In genomic region chr9:75435918-75436317, GRCm38 (mm10) we compare ENCODE assay signal across 8 mouse cellular contexts. TPM values are rescaled to one million over a fixed set of nuclear protein-coding genes. Genes with fewer than 3 reads are reported as not detected.
A peak's percentile ranks its signal among the peaks of the same experiment; 100 is the strongest.
DNase-seq lines count a peak whose midpoint lies in the region; ATAC-seq and TF ChIP-seq lines count a peak whose summit lies in the region.

No protein-coding gene starts in this region.

- no peak overlapping the region for H3K4me2 ChIP-seq in hindbrain, embryonic 13.5 days
- H3K4me2 ChIP-seq in intestine, embryonic 14.5 days (ENCODE audit: low read length), result peak overlapping the region; percentile 14

- intact Hi-C loops in gastrocnemius, postnatal 14 days (cut with DNase I; ENCODE audit: low total_unique reads), result no loop called here
- intact Hi-C loops in left cerebral cortex, postnatal 36 days (cut with DNase I), result no loop called here

- H3K4me1 ChIP-seq in hindbrain, embryonic 10.5 days (replicated peaks), result peaks cover 28% of the 10 kb centered on the region
- no peaks in the 10 kb centered on the region; the same call in 1 of the 2 replicates for H3K4me1 ChIP-seq in hindbrain, embryonic 13.5 days (replicated peaks)
- no peaks in the 10 kb centered on the region for H3K4me1 ChIP-seq in cortical plate, adult 2 months (ENCODE audit: control insufficient read depth, insufficient read depth, low read length)
- no peaks in the 10 kb centered on the region; the same call in none of the 2 replicates for H3K4me1 ChIP-seq in intestine, embryonic 14.5 days (replicated peaks; ENCODE audit: control insufficient read depth, insufficient read depth, low read length)

- WGBS in hindbrain, embryonic 10.5 days, result 3% methylated on average over 12 of the region's 12 CpGs
- WGBS in hindbrain, embryonic 13.5 days, result 5% methylated on average over 12 of the region's 12 CpGs
- WGBS in intestine, embryonic 14.5 days, result 8% methylated on average over 12 of the region's 12 CpGs

- H3K36me3 ChIP-seq in hindbrain, embryonic 10.5 days, result no peaks in the 10 kb centered on the region
- no peaks in the 10 kb centered on the region for H3K36me3 ChIP-seq in hindbrain, embryonic 13.5 days
- H3K36me3 ChIP-seq in intestine, embryonic 14.5 days (ENCODE audit: control insufficient read depth, insufficient read depth, low read length), result no peaks in the 10 kb centered on the region

- no peak overlapping the region for H3K9ac ChIP-seq in hindbrain, embryonic 13.5 days
- H3K9ac ChIP-seq in intestine, embryonic 14.5 days (ENCODE audit: low read length), result no peak overlapping the region

- no peak for TF ChIP-seq POLR2A in cortical plate, adult 2 months (IDR thresholded peaks at IDR 0.05; ENCODE audit: extremely low read depth, insufficient read depth, low read length)

- DNase-seq in hindbrain, embryonic 10.5 days (ENCODE audit: low spot score), result peak; percentile 87
- DNase-seq in gastrocnemius, postnatal 14 days, result peak; percentile 90
- DNase-seq in intestine, embryonic 14.5 days (ENCODE audit: low spot score), result peak; percentile 59
- peak; percentile 24 to 37 for DNase-seq in left cerebral cortex, postnatal 36 days (ENCODE audit: low spot score in 2 of 2)
- peak; percentile 85 for DNase-seq in mesoderm, embryonic 11.5 days (ENCODE audit: low read depth, low spot score)
- DNase-seq in right cerebral cortex, postnatal 4 days, result peak; percentile 21

- no peaks in the 10 kb centered on the region for H3K27me3 ChIP-seq in hindbrain, embryonic 10.5 days (ENCODE audit: insufficient read depth, poor library complexity, severe bottlenecking)
- no peaks in the 10 kb centered on the region for H3K27me3 ChIP-seq in hindbrain, embryonic 13.5 days
- no peaks in the 10 kb centered on the region for H3K27me3 ChIP-seq in intestine, embryonic 14.5 days (replicated peaks; ENCODE audit: control insufficient read depth, insufficient read depth, low read length)

- TF ChIP-seq CTCF in cortical plate, adult 2 months (IDR thresholded peaks at IDR 0.05; ENCODE audit: extremely low read depth, insufficient read depth, low read length), result no peak

- peak overlapping the region; percentile 85 for H3K27ac ChIP-seq in hindbrain, embryonic 10.5 days
- no peak overlapping the region for H3K27ac ChIP-seq in hindbrain, embryonic 13.5 days
- 0 out of 2 replicates have a peak overlapping the region, but pooled peaks have one; percentile 19 for H3K27ac ChIP-seq in cortical plate, adult 2 months (ENCODE audit: insufficient read depth, low read length)
- H3K27ac ChIP-seq in intestine, embryonic 14.5 days (ENCODE audit: low read depth), result no peak overlapping the region

- H3K4me3 ChIP-seq in hindbrain, embryonic 10.5 days, result 0 out of 2 replicates have a peak overlapping the region, but pooled peaks have one; percentile 2
- no peak overlapping the region for H3K4me3 ChIP-seq in hindbrain, embryonic 13.5 days
- no peak overlapping the region for H3K4me3 ChIP-seq in cortical plate, adult 2 months (ENCODE audit: insufficient read depth, low read length)
- H3K4me3 ChIP-seq in intestine, embryonic 14.5 days (ENCODE audit: low read depth, low read length), result no peak overlapping the region

- no peak for ATAC-seq in hindbrain, embryonic 13.5 days (ENCODE audit: low FRiP score)
- peak; percentile 51; the same call in 1 of the 2 replicates for ATAC-seq in intestine, embryonic 14.5 days (replicated peaks; ENCODE audit: low FRiP score, low TSS enrichment, low read depth)

- H3K9me3 ChIP-seq in hindbrain, embryonic 10.5 days, result no peaks in the 10 kb centered on the region
- H3K9me3 ChIP-seq in hindbrain, embryonic 13.5 days, result no peaks in the 10 kb centered on the region
- no peaks in the 10 kb centered on the region for H3K9me3 ChIP-seq in intestine, embryonic 14.5 days (ENCODE audit: control insufficient read depth, low read length)

RNA-seq across cellular contexts. Expression of gene Leo1, which starts 5.4 kb away (rescaled TPM):
- polyA plus RNA-seq in hindbrain, embryonic 10.5 days (2016; fragmentation: Nextera tagmentation; extraction: Ambion mirVana), result 38.4 and 51.6 TPM in 2 replicates
- 43.3 and 44.5 TPM in 2 replicates for polyA plus RNA-seq in hindbrain, embryonic 13.5 days (2015; fragmentation: Nextera tagmentation; extraction: Ambion mirVana)
- 12.9 and 13.0 TPM in 2 replicates for polyA plus RNA-seq in cortical plate, adult 2 months (2012; rRNA removed)
- 10 to 100 TPM; 17.3 to 22.2 TPM for total RNA-seq in gastrocnemius, postnatal 14 days (2021)
- polyA plus RNA-seq in intestine, embryonic 14.5 days (2014; fragmentation: Nextera tagmentation; extraction: Ambion mirVana), result 35.1 and 35.3 TPM in 2 replicates
- total RNA-seq in left cerebral cortex, postnatal 36 days (2021), result 10 to 100 TPM; 26.2 to 30.0 TPM

RNA-seq across cellular contexts. Expression of gene Mapk6, which starts 26.1 kb away (rescaled TPM):
- polyA plus RNA-seq in hindbrain, embryonic 10.5 days (2016; fragmentation: Nextera tagmentation; extraction: Ambion mirVana), result 134 and 146 TPM in 2 replicates
- polyA plus RNA-seq in hindbrain, embryonic 13.5 days (2015; fragmentation: Nextera tagmentation; extraction: Ambion mirVana), result 178 and 184 TPM in 2 replicates
- polyA plus RNA-seq in cortical plate, adult 2 months (2012; rRNA removed), result 41.8 and 43.6 TPM in 2 replicates
- 10 to 100 TPM; 26.8 to 33.9 TPM for total RNA-seq in gastrocnemius, postnatal 14 days (2021)
- 66.3 and 73.1 TPM in 2 replicates for polyA plus RNA-seq in intestine, embryonic 14.5 days (2014; fragmentation: Nextera tagmentation; extraction: Ambion mirVana)
- 10 to 100 TPM; 67.8 to 74.3 TPM for total RNA-seq in left cerebral cortex, postnatal 36 days (2021)

Comparison
In these comparisons a context has a peak if more than half of its experiments do, and no peak if none do; other contexts are left out.
1. H3K27ac ChIP-seq: peak in hindbrain, embryonic 10.5 days (single experiment) and cortical plate, adult 2 months (single experiment); none in hindbrain, embryonic 13.5 days (single experiment) and intestine, embryonic 14.5 days (single experiment).
2. DNase-seq: peak in every context shown above with its lines; median percentile 90 in gastrocnemius, postnatal 14 days; 87 in hindbrain, embryonic 10.5 days; 85 in mesoderm, embryonic 11.5 days; 59 in intestine, embryonic 14.5 days; 30 in left cerebral cortex, postnatal 36 days; 21 in right cerebral cortex, postnatal 4 days.